Mouse (Mus musculus): Measurements from ENCODE around the gene Gpsm1. TPM values are rescaled to one million over a fixed set of nuclear protein-coding genes. Genes with fewer than 3 reads are reported as not detected.

The Gpsm1 gene
- 8.8 TPM for polyA plus RNA-seq (2017; shearing (Covaris generic))

GRCm38 (mm10) chr2:26315072-26315924 is at the start of gene Gpsm1:
Gene Gpsm1 (plus strand): TSS chr2:26315515.

GRCm38 (mm10) chr2:26294457-26294856 is 20.9 kb upstream of the Gpsm1 start, which contains the start of gene Ccdc187:
Gene Ccdc187 (minus strand): TSS chr2:26294557.

DNA sequence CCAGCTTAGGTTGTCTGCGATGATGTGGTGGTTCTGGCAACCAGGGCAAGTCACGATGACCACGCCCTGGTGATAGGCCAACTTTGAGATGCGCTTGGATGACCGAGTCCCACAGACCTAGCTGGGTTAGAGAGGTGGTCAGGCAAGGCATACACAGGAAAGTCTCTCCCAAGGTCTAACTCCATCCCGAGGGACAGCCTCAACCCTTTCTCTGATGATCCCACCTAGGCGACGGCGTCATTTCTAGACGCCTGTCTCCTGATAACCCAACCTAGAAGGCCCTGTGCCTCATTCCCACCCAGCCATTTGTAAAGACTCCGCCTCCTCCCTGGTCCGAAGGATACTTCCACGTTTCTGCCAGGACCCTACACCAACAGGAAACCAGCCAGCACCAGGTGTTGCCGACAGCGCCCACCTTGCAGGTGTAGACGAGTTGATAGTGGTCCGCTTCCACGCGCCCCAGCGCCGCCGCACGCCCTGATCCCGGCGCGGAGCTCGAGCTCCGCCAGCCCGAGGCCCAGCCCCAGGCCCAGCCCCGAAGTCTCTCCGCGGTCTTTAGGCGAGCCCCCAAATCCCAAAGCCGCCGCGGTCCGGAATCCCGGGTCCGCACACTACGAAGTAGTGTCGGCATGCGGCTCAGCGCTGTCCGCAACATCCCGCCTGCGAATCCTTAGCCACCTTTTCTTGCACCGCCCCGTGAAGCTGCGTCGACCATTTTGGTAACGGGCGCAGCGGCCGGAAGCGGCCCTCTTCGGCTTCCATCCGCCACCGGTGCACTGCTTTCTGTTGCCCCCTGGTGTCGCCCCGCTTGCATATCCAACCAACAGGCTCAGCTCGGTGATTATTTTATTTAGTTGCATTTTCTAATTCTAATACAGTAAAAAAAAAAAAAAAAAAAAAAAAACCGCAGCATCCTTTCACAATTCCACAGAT is 36.3 kb downstream of the Gpsm1 start, which contains the start of gene Dnlz:
TSS of gene Dnlz (minus strand) at position 753 of the 933 bp plus-strand sequence.

GRCm38 (mm10) chr2:26360772-26361171 is 45.5 kb downstream of the Gpsm1 start, which contains the start of gene Card9:
Gene Card9 (minus strand): TSS chr2:26360918.

GRCm38 (mm10) chr2:26380131-26380771 is 64.9 kb downstream of the Gpsm1 start, which contains the start of gene Snapc4:
Gene Snapc4 (minus strand): TSS chr2:26380653.

DNA sequence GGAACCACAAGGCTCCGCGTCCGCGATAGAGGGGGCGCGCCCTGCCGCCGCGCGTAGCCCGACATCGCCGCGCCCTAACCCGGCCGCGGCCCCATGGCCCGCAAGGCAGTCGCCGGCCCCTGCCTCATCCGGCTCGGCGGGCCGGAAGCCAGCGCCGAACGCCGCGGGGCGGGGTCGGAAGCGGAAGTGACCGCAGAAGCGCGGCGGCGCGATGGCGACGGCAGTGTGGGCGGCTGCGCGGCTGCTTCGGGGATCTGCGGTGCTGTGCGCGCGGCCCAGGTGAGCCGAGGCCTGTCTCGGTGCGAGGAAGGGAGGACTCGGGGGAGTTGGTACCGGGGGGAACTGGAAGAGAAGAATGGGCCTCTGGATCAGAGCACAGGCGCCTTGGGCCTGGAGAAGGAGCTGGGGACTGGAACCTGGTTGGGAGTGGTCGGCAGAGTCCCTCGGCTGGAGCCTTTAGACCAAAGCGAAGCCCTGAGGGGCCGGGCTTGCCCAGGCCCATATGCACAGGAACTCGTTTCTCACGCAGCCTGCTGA is 73.9 kb downstream of the Gpsm1 start, which contains the start of the genes Entr1 and Pmpca:
TSS of gene Entr1 (minus strand) at position 163 of the 537 bp plus-strand sequence.
TSS of gene Pmpca (plus strand) at position 186 of the 537 bp plus-strand sequence.

Other genes starting within 250 kb of the Gpsm1 start
- gene Nacc2, start 192.3 kb upstream of the Gpsm1 start, polyA plus RNA-seq (2017; shearing (Covaris generic)), result 0.85 TPM
- gene Lhx3, start 107.2 kb upstream of the Gpsm1 start, polyA plus RNA-seq (2017; shearing (Covaris generic)), result not detected
- 2.9 TPM for gene Qsox2, start 78.0 kb upstream of the Gpsm1 start, polyA plus RNA-seq (2017; shearing (Covaris generic))
- not detected for gene Ccdc187, start 21.0 kb upstream of the Gpsm1 start, polyA plus RNA-seq (2017; shearing (Covaris generic))
- 16.5 TPM for gene Dnlz, start 36.6 kb downstream of the Gpsm1 start, polyA plus RNA-seq (2017; shearing (Covaris generic))
- 3.7 TPM for gene Card9, start 45.4 kb downstream of the Gpsm1 start, polyA plus RNA-seq (2017; shearing (Covaris generic))
- 53.5 TPM for gene Snapc4, start 65.1 kb downstream of the Gpsm1 start, polyA plus RNA-seq (2017; shearing (Covaris generic))
- 55.7 TPM for gene Entr1, start 73.8 kb downstream of the Gpsm1 start, polyA plus RNA-seq (2017; shearing (Covaris generic))
- 118 TPM for gene Pmpca, start 73.8 kb downstream of the Gpsm1 start, polyA plus RNA-seq (2017; shearing (Covaris generic))
- gene Inpp5e, start 93.7 kb downstream of the Gpsm1 start, polyA plus RNA-seq (2017; shearing (Covaris generic)), result 28.3 TPM
- 72.4 TPM for gene Sec16a, start 129.7 kb downstream of the Gpsm1 start, polyA plus RNA-seq (2017; shearing (Covaris generic))
- gene Notch1, start 201.1 kb downstream of the Gpsm1 start, polyA plus RNA-seq (2017; shearing (Covaris generic)), result 22.0 TPM